Mouse (Mus musculus): Measurements from ENCODE around the gene Dll1. TPM values are rescaled to one million over a fixed set of nuclear protein-coding genes. Genes with fewer than 3 reads are reported as not detected.

Dll1 gene
- polyA plus RNA-seq, 1 experiment from 2014 or later = 5.1 TPM

DNA sequence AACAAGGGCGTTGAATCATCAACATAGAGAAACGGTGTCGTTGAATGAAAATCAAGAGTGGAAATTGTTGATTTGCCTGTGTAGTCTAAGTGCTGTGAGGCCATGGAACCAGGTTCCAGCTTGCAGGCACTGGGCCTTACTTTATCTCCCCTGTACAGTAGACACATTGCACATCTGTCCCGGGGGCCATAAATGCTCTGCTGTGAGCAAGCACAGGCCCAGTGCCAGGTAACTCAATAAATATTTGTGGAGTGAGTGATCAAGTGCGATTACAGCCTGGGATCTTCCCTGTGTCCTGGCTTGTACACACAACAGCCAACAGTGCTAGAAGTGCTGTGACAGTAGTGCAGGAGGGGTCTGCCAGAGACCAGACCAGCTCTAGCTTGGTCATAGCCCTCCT is 20.1 kb downstream of the Dll1 start:
- Histone ChIP-seq H3K4me1 (peaks cover 9% of the 10 kb centered on the region), H3K27ac (no peak overlapping the region), H3K36me3 (no peaks in the 10 kb centered on the region), H3K4me2 (no peak overlapping the region), H3K9ac (no peak overlapping the region), H3K27me3 (no peaks in the 10 kb centered on the region), H3K4me3 (no peak overlapping the region), H3K9me3 (no peaks in the 10 kb centered on the region)
- ATAC-seq (ENCODE audit: insufficient number of reproducible peaks, insufficient read depth, low FRiP score, low TSS enrichment, low read depth) = no peak
- WGBS = 92% methylated on average over 5 of the region's 5 CpGs

DNA sequence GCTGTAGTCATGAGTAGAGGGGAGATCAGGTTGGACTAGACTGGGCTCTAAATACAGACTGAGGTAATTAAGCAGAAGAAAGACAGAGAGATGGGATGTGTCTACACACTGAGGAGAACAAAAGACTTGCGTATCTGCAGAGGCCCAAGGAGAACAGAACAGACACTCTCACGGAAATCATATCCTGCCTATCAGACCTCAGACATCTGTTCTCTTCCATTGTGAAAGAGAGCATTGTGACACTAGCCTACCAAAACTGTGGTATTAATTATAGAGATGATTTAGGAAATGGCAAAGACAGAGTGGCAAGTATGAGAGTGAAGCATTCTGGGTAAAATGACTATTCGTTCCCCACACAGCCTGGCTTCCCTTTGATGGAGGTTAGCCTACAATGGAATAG is 21.6 kb downstream of the Dll1 start:
- Histone ChIP-seq H3K27ac (no peak overlapping the region), H3K9ac (no peak overlapping the region), H3K4me1 (peaks cover 9% of the 10 kb centered on the region), H3K4me3 (no peak overlapping the region), H3K4me2 (no peak overlapping the region), H3K36me3 (no peaks in the 10 kb centered on the region), H3K27me3 (no peaks in the 10 kb centered on the region), H3K9me3 (no peaks in the 10 kb centered on the region)
- no peak for ATAC-seq (ENCODE audit: insufficient number of reproducible peaks, insufficient read depth, low FRiP score, low TSS enrichment, low read depth)
- 83% methylated on average over 3 of the region's 3 CpGs for WGBS

DNA sequence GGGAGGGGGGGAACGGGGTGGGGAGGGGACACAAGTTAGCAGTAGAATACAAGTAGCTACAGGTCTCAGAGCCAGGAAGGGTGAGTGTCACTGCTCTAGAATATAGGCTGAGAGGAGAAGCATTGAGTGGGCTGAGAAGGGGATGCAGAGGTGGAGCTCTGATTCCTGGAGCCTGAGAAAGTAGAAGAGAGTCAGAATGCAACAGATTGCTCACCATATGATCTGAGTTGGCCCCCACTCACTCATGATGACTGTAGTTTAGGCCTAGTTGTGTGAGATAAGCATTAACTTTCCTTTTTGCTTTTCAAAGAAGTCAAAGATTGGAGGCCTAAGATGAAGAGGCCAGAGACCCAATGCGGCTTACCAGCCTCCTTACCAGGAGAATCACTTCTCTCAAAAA is 22.7 kb downstream of the Dll1 start:
- Histone ChIP-seq H3K9ac (no peak overlapping the region), H3K4me1 (peaks cover 9% of the 10 kb centered on the region), H3K9me3 (no peaks in the 10 kb centered on the region), H3K4me3 (no peak overlapping the region), H3K4me2 (no peak overlapping the region), H3K27me3 (no peaks in the 10 kb centered on the region), H3K27ac (no peak overlapping the region), H3K36me3 (no peaks in the 10 kb centered on the region)
- ATAC-seq (ENCODE audit: insufficient number of reproducible peaks, insufficient read depth, low FRiP score, low TSS enrichment, low read depth) = no peak
- WGBS = 84% methylated on average over 2 of the region's 2 CpGs

DNA sequence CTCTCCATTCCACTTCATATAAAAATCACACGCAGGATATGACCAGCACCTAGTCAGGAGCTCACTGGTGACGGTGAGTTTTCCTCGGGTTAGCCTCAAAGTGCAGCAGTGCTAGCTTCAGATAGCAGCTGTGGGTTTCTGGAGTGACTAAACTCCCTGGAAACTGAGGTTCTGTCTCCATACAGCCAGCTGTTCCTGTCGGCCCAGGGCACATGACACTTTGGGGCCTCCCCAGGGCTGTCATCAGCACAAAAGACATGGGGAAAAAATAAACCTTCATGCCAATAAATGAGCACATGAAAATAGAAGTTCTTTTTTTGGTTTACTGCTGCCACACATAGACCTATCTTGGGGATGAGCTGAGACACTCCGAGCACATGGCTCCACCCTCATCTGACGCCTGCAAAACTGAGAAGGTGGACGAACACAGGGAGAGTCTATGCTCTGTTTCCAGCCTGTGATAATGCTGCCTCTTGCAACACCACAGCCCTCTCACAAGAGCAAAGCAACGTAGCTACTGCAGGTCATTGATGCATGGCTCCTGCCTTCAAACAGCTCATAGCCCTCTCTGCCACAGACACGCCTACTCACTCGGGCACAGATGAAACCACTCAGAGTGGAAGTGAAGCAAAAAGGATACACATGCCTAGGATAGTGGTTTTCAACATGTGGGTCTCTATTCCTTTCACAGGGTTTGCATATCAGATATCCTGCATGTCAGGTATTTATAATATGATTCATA is 23.6 kb downstream of the Dll1 start:
- ATAC-seq (ENCODE audit: insufficient number of reproducible peaks, insufficient read depth, low FRiP score, low TSS enrichment, low read depth) = no peak
- H3K27me3 ChIP-seq = no peaks in the 10 kb centered on the region
- H3K4me2 ChIP-seq = no peak overlapping the region
- H3K4me1 ChIP-seq = peaks cover 9% of the 10 kb centered on the region
- no peak overlapping the region for H3K27ac ChIP-seq
- no peaks in the 10 kb centered on the region for H3K9me3 ChIP-seq
- 57% methylated on average over 10 of the region's 10 CpGs for WGBS
- H3K4me3 ChIP-seq = no peak overlapping the region
- no peak overlapping the region for H3K9ac ChIP-seq
- no peaks in the 10 kb centered on the region for H3K36me3 ChIP-seq

GRCm38 (mm10) chr17:15350152-15350551 is 26.5 kb downstream of the Dll1 start:
- Histone ChIP-seq H3K36me3 (no peaks in the 10 kb centered on the region), H3K4me3 (no peak overlapping the region), H3K9me3 (no peaks in the 10 kb centered on the region), H3K27me3 (no peaks in the 10 kb centered on the region), H3K9ac (no peak overlapping the region), H3K4me2 (no peak overlapping the region), H3K4me1 (peaks cover 9% of the 10 kb centered on the region), H3K27ac (no peak overlapping the region)
- 63% methylated on average over 2 of the region's 2 CpGs for WGBS
- no peak for ATAC-seq (ENCODE audit: insufficient number of reproducible peaks, insufficient read depth, low FRiP score, low TSS enrichment, low read depth)

DNA sequence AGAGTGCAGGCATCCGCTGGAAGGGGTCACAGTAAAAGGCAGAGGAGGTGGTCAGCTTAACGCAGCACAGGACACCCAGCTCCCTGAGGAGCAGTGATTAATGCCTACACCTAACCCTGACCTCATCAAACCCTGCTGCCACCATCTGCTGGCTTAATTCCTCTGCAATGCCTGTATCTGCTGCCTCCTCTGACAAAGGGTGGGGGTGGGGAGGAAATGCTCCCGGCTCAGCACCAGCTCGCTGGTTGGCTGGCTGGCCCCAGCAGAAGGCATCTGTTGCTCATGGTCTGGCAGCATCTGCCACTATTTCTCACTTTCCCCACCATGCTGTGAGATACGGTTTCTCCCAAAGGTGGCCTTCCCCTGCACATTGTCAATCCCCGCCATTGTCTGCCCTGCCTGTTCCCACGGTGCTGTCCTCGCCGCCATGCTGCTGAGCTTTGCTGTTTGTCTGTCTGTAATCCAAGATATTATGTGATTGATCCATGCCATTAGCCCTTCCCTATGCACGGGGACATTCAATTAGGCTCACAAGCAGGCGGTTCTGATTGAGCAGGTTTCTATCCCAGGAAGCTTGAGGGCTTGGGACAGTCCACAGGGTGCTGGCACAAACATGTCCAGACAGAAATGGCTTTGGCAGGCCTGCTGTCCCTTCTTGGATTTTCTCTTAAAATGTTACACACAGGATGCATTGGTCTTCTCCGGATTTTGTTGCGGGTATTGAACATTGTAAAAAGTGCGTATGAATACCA is 33.4 kb downstream of the Dll1 start:
- no peak overlapping the region for H3K9ac ChIP-seq
- 30% methylated on average over 14 of the region's 14 CpGs for WGBS
- H3K27me3 ChIP-seq = no peaks in the 10 kb centered on the region
- no peak overlapping the region for H3K4me3 ChIP-seq
- peaks cover 7% of the 10 kb centered on the region; the same call in 1 of the 2 replicates for H3K4me1 ChIP-seq
- H3K27ac ChIP-seq = no peak overlapping the region
- no peak for ATAC-seq (ENCODE audit: insufficient number of reproducible peaks, insufficient read depth, low FRiP score, low TSS enrichment, low read depth)
- no peaks in the 10 kb centered on the region for H3K9me3 ChIP-seq
- H3K36me3 ChIP-seq = no peaks in the 10 kb centered on the region
- H3K4me2 ChIP-seq = peak overlapping the region; percentile 30

DNA sequence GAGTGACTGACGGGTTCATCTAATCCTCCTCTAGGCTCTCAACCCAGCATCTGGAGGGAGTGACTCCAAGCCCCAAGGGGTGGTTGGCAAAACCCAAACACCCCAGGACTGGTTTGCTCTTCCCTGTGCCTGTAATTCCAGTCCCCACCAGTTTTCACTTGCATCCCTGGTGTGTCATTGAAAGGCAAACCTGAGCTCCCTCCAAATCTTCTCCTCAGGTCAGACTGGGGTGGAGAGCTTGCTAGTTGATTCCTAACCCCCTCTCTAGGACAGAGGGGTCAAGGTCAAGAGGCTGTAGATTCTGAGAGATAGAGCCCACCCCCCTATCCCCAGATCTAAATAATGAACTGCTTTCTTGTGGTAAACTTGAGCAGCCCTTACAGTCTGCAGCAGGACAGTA is 38.8 kb downstream of the Dll1 start:
- H3K4me1 ChIP-seq = peaks cover under 1% of the 10 kb centered on the region; the same call in 1 of the 2 replicates
- WGBS = 75% methylated on average over 1 of the region's 1 CpGs
- ATAC-seq (ENCODE audit: insufficient number of reproducible peaks, insufficient read depth, low FRiP score, low TSS enrichment, low read depth) = no peak

GRCm38 (mm10) chr17:15329740-15330318 is 46.8 kb downstream of the Dll1 start:
- no peaks in the 10 kb centered on the region for H3K4me1 ChIP-seq
- H3K27ac ChIP-seq = no peak overlapping the region
- no peak overlapping the region for H3K4me2 ChIP-seq
- H3K4me3 ChIP-seq = no peak overlapping the region
- no peaks in the 10 kb centered on the region for H3K9me3 ChIP-seq
- H3K9ac ChIP-seq = no peak overlapping the region
- H3K27me3 ChIP-seq = no peaks in the 10 kb centered on the region
- no peak for ATAC-seq (ENCODE audit: insufficient number of reproducible peaks, insufficient read depth, low FRiP score, low TSS enrichment, low read depth)
- H3K36me3 ChIP-seq = no peaks in the 10 kb centered on the region
- WGBS = 78% methylated on average over 10 of the region's 10 CpGs

More for the DNA sequence above, 38.8 kb downstream of the Dll1 start:
- no peaks in the 10 kb centered on the region for H3K27me3 ChIP-seq
- no peak overlapping the region for H3K4me2 ChIP-seq
- H3K27ac ChIP-seq = no peak overlapping the region
- no peak overlapping the region for H3K4me3 ChIP-seq
- no peak overlapping the region for H3K9ac ChIP-seq
- no peaks in the 10 kb centered on the region for H3K9me3 ChIP-seq
- no peaks in the 10 kb centered on the region for H3K36me3 ChIP-seq

- Histone ChIP-seq H3K9me3 (no peaks in the 10 kb centered on the region), H3K4me1 (no peaks in the 10 kb centered on the region), H3K4me2 (no peak overlapping the region), H3K4me3 (no peak overlapping the region), H3K9ac (no peak overlapping the region), H3K36me3 (no peaks in the 10 kb centered on the region), H3K27me3 (no peaks in the 10 kb centered on the region), H3K27ac (no peak overlapping the region)
- no peak for ATAC-seq (ENCODE audit: insufficient number of reproducible peaks, insufficient read depth, low FRiP score, low TSS enrichment, low read depth)
- 80% methylated on average over 5 of the region's 5 CpGs for WGBS
These were observed 49.6 kb downstream of the Dll1 start for GRCm38 (mm10) chr17:15327106-15327505.

- H3K4me3 ChIP-seq = no peak overlapping the region
- H3K27me3 ChIP-seq = no peaks in the 10 kb centered on the region
- no peaks in the 10 kb centered on the region for H3K36me3 ChIP-seq
- ATAC-seq (ENCODE audit: insufficient number of reproducible peaks, insufficient read depth, low FRiP score, low TSS enrichment, low read depth) = no peak
- H3K9ac ChIP-seq = no peak overlapping the region
- WGBS = 68% methylated on average over 10 of the region's 10 CpGs
- no peaks in the 10 kb centered on the region for H3K9me3 ChIP-seq
- no peak overlapping the region for H3K27ac ChIP-seq
- no peaks in the 10 kb centered on the region for H3K4me1 ChIP-seq
- no peak overlapping the region for H3K4me2 ChIP-seq
These were observed 50.5 kb downstream of the Dll1 start for GRCm38 (mm10) chr17:15325976-15326842.

DNA sequence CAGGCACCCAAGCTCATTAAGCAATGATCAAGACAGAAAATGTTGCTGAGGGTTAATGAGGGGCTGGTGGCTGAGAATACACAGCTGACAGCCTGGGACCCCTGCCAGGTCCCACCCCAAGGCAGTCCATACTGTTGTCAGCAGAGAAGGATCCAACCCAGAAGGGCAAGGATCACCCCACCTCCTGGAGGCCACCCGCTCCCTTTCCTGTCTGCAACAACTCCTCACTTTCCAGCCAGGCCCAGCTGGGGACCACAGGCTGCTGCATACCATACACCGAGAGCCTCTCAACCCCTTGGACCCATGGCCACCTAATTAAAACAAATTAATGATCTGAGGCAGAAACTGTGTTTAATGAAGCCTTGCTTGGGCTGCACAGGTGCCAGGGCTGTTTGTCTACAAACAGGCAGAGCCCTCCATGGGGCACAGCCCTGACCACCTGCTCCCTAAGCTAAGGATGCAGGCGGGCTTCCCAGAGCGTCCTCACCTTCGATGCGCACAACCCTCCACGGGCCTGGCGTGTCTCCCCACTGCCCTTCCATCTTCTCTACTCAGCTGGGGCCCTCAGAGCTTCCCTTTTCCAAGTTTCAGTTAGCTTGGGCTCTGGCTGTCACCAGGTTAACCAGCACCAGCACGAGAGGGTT is 53.4 kb downstream of the Dll1 start:
- Histone ChIP-seq H3K9ac (no peak overlapping the region), H3K9me3 (no peaks in the 10 kb centered on the region), H3K4me3 (no peak overlapping the region), H3K27me3 (no peaks in the 10 kb centered on the region), H3K36me3 (no peaks in the 10 kb centered on the region), H3K4me2 (no peak overlapping the region), H3K27ac (no peak overlapping the region), H3K4me1 (no peaks in the 10 kb centered on the region)
- 75% methylated on average over 9 of the region's 9 CpGs for WGBS
- peak; percentile 37; the same call in 1 of the 2 replicates for ATAC-seq (ENCODE audit: insufficient number of reproducible peaks, insufficient read depth, low FRiP score, low TSS enrichment, low read depth)

All from embryonic facial prominence, embryonic 13.5 days (tissue).